Mouse (Mus musculus): ENCODE results near the gene Bpnt1.

The Bpnt1 gene

DNA sequence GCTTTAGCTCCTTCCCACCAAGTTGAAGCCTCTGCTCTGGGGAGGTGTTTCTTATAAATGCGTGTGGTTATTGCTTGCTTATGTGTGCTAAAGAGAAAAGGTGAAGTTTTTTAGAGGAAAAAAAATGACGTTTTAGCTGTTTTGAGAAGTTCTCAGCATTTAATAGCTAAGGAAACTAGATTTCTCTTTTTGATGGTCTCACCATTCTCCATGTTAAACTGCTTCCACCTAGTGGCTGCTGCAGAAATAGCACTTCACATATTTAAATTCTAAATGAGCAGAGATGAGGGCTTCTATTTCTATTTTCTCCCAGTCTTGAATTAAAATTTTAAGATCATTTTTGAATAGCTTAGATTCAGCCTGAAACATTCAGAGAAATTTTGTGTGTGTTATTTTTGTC lies 72.1 kb downstream of the Bpnt1 start:
- no peak for DNase-seq (ENCODE audit: low spot score)

GRCm38 (mm10) chr1:185405921-185406320 lies 74.0 kb downstream of the Bpnt1 start:
- no peak for DNase-seq (ENCODE audit: low spot score)

All from yolk sac, embryonic 10.5 days (tissue).